Mouse (Mus musculus) spleen, adult 18-20 months (tissue): Measurements from ENCODE around the gene Mdh1b.
A peak's percentile ranks its signal among the peaks of the same experiment; 100 is the strongest.

ENCODE experiments used
- DNase-seq, 2 experiments: peaks; one replicate each; pipeline ENCODE4 v3.0.0; 2022; ENCODE audit warnings: mixed read lengths in 2 of 2

Mdh1b gene

GRCm38 (mm10) chr1:63658016-63658415 is 72.1 kb downstream of the Mdh1b start:
- peak in 1 of 2 experiments; percentile 57 for DNase-seq
